31 mouse cellular contexts compared by ENCODE assay signal in genomic region chr6:39488292-39488691, GRCm38 (mm10).
DNase-seq lines count a peak whose midpoint lies in the region; ATAC-seq and TF ChIP-seq lines count a peak whose summit lies in the region.
"Had no signal": no experiment of that assay in that cellular context is flagged by ENCODE, and none has a peak within 500 bp of the region (broad histone marks: within the 10 kb centered on the region; RNA-seq: fewer than 3 reads in every experiment).

No protein-coding gene starts in this region.

- peak overlapping the region; percentile 21 for H3K27ac ChIP-seq in layer of hippocampus, adult 2 months
- H3K27ac ChIP-seq: embryonic facial prominence, embryonic 12.5 days; gastrocnemius, adult 2 months; hindbrain, embryonic 12.5 days; limb, embryonic 10.5 days; limb, embryonic 15.5 days; liver, embryonic 15.5 days; stomach, postnatal 0 days had no signal

- TF ChIP-seq CTCF in layer of hippocampus, adult 2 months (conservative IDR thresholded peaks at IDR 0.05): no peak

- H3K4me3 ChIP-seq in layer of hippocampus, adult 2 months: no peak overlapping the region
- H3K4me3 ChIP-seq: embryonic facial prominence, embryonic 12.5 days; gastrocnemius, adult 2 months; hindbrain, embryonic 12.5 days; limb, embryonic 10.5 days; limb, embryonic 15.5 days; liver, embryonic 15.5 days had no signal

- DNase-seq in layer of hippocampus, adult 2 months (ENCODE audit: low spot score in 2 of 2): peak in 1 of 2 experiments; percentile 41
- DNase-seq in layer of hippocampus, adult 9-10 months (ENCODE audit: low spot score): no peak
- peak; percentile 17 to 18 for DNase-seq in left cerebral cortex, postnatal 14 days (ENCODE audit: low spot score in 2 of 2)
- no peak for DNase-seq in left cerebral cortex, postnatal 10 days (ENCODE audit: extremely low spot score in 1 of 2, low spot score in 2 of 2)
- DNase-seq in left cerebral cortex, postnatal 25 days (ENCODE audit: low spot score in 2 of 2): peak; percentile 8 to 73
- DNase-seq in telencephalon, adult 2 months (ENCODE audit: low read depth, low spot score): peak; percentile 59
- DNase-seq: adrenal gland, postnatal 10 days; cerebellum, adult 11 months; cerebellum, adult 9-10 months; embryo, embryonic 11 days; gastrocnemius, adult 2 months; gastrocnemius, postnatal 36 days; heart, adult 18-20 months; heart, postnatal 36 days; kidney, adult 9 months; kidney, postnatal 10 days; lung, embryonic 14.5 days; lung, postnatal 14 days; midbrain, embryonic 14.5 days; thymus, adult 2 months; thymus, postnatal 36 days had no signal

- no peak for ATAC-seq in inflammation-experienced regulatory T-cells, adult 6 months
- ATAC-seq: forebrain, embryonic 14.5 days; intestine, postnatal 0 days; Patski had no signal

- intact Hi-C loops in left cerebral cortex, postnatal 14 days (cut with DNase I): no loop called here
- intact Hi-C loops in left cerebral cortex, postnatal 10 days (cut with DNase I): no loop called here
- intact Hi-C loops in left cerebral cortex, postnatal 25 days (cut with DNase I): no loop called here

Comparison
In these comparisons a context has a peak if more than half of its experiments do, and no peak if none do; other contexts are left out.
1. DNase-seq: peak in left cerebral cortex, postnatal 14 days (2 of 2), left cerebral cortex, postnatal 25 days (2 of 2) and telencephalon, adult 2 months (single experiment); none in layer of hippocampus, adult 9-10 months (single experiment) and left cerebral cortex, postnatal 10 days (0 of 2).